Mouse (Mus musculus): ENCODE measurements around the gene Hmgcl.

The Hmgcl gene

DNA sequence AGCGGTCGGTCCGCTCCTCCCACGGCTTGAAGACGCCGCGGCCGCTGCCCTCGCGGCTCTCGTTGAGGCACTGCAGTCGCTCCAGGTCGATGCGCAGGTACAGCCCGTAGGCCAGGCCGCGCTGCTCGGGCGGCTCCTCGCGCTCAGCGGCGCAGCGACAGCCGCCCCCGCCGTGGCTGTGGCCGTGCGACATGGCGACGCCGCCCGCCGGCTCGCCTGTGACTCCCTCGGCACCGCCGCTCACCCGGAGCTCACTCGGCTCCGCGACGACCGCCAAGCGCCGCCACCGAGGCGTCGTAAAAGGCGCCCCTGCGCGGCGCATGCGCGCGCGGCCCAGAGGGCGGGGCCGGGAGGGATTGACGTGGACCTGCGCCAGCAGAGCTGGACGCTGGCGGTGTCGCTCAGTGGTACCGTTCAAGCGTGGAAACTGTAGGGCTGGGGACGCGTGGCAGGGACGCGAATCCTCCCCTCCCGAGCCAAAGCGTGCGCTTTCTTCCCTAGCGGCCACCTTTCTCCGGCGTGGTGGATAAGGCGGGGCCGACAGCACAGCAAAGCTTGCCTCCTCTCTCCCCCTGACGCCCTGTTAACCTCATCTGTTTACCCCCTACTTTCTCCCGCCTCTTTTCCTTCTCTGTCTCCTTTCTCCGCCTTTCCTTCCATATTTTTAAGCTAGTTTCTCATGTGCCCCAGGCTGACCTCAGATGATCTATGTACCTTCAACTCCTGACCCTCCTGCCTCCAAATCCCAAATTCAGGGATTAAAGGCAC, 40.9 kb downstream of the Hmgcl start, which contains the start of gene Pithd1:
Pithd1 (minus strand) TSS at position 322 of the 768 bp plus-strand sequence.
- peak; percentile 96 for DNase-seq

- no peak for DNase-seq
These were observed 41.5 kb downstream of the Hmgcl start for GRCm38 (mm10) chr4:135987714-135988113.

DNA sequence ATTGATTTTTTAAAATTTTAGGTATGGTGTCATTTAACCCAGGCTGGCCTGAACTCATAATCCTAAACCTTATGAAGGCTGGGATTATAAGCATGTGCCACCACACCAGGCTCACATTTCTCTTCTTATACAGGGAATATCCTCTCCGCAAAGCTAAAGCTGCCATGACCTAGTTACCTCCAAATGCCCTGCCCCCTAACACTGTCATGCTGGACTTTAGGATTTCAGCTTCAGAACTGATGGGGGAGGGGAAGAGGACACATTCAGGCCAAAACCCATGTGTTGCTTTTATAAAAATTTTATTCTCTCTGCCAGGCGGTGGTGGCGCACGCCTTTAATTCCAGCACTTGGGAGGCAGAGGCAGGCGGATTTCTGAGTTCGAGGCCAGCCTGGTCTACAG, 47.7 kb downstream of the Hmgcl start:
- DNase-seq: peak; percentile 69

DNA sequence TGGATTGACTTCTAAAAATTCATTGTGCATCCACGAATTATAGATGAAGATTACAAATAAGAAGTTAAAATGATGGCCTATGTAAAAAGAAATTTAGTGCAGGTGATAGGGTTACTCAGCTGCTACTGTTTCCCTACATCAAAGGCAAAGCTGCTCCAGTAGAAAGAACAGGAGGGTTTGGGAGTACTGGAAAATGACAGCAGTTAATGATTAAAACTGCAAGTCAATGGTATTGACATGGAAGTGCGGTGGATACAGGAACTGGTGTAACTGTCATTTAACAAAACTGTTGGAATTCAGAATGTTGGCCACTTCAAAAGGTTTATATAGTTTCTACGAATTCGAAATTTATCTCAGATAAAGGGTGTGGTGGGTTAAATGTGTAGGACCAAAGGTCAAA, 48.9 kb downstream of the Hmgcl start:
- DNase-seq: no peak

DNA sequence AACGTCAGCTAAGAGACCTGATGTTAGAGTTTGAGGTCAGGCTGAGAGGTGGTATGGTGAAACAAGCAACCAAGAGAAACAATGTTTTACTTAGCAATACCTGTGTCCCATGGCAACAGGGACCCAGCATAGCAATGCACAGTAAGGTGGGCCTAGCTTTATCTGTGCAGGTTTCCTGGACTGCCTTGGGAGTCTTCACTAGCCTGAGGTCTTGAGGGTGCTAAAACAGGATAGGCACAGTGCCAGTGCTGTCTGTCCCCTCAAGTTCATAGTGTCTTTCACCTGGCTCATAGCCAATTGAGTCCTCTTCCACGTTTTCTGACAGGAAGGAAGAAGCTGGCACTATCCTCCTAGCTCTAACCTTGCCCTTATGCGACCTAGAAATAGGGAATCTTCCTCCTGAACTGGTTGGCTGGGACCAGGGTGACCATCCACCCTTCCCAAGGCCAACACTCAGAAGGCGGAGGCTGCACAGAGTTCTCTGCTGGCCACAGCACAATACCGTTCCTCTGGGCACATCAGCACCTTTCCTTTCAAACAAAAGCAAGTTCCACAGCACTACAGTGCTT, 57.9 kb downstream of the Hmgcl start:
- no peak for DNase-seq

DNA sequence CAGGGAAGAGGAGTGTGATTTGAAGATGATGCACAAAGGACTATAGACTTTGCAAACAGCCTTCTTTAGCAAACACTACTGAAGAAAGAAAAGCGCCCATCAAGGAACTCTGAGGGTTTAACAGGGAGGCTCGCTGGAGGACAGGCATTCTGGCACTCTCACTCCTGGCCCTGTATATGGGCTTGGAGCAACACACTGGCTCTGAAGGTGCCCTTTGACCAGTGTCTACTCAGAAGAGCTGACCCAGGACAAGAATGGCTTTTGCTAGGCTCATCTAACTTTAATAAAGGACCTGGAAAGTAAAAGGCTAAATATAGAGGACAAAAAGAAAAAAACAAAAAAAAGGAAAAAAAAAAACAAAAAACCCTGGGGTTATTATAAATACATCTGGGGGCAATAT, 58.7 kb downstream of the Hmgcl start:
- DNase-seq: no peak

GRCm38 (mm10) chr4:136006821-136007220, 60.6 kb downstream of the Hmgcl start:
- DNase-seq: no peak

DNA sequence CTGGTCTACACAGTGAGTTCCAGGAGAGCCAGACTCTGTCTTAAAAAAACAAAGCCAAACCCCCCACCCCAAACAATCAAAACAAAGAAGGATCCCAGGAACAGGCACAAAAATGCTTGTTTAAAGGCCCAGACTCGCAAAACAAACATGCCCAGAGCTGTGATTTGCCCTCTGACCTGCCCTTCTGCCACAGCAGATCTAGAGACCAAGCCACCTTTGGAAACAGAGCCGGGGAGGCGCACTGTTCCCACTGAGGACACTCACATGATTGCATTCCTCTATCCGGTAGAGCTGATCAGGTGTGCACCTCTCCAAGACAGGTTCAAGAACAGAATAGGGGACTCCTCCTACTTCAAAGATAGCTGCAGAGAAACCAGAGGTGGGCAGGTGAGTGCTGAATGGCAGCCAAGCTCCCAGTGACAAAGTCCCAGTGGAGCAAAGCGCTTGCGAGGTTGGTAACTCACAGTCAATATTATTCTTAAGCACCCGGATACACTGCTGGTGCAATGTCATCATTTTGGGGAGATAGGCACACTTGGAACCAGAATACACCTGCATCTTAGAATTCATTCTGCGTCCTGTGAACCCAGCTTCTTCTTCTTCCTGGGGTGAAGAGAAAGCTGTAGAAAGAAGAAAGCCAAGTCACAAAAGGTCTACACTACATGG, 62.7 kb downstream of the Hmgcl start:
- DNase-seq: no peak

GRCm38 (mm10) chr4:136010586-136010985, 64.3 kb downstream of the Hmgcl start:
- DNase-seq: no peak
